Mouse (Mus musculus) heart, postnatal 0 days (tissue): ENCODE results near the gene Zbtb1.

Experiments used
- CTCF ChIP-seq: IDR thresholded peaks from 2 replicates; pipeline ENCODE4 v1.5.1; 2016; ENCODE audit warnings: antibody characterized with exemption, control low read depth, low read depth
- EP300 ChIP-seq: IDR thresholded peaks from 2 replicates; pipeline ENCODE4 v1.6.1; 2016; ENCODE audit warnings: antibody characterized with exemption, low read depth

DNA sequence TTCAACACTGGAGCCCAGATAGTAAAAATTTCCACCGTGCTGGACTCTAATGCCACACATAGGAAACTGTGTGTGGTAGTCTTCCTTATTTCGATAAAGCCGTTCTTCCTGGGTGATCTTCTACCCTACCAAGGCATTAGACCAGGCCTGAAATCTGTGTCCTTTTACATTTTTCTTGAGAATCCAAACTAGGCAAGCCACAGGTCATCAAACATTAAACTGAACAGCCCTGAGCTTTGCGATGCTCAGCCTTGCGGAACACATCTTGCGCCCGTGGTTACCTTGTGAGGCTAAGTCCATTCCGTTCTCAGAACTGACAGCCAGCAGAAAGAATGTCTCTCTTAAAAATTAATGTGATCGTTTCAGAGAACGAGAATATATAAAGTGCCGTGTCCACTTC, 76.1 kb downstream of the Zbtb1 start:
- no peak for TF ChIP-seq EP300
- no peak for TF ChIP-seq CTCF
